Mouse (Mus musculus) layer of hippocampus, postnatal 10 days (tissue): Measurements from ENCODE around the gene Nfatc3. TPM values are rescaled to one million over a fixed set of nuclear protein-coding genes. Genes with fewer than 3 reads are reported as not detected.

Experiments
- total RNA-seq, 2 experiments: library from RNA; stranded (reverse); gene quantifications; 2 replicates each; pipeline ENCODE4 v1.2.3; 2021

Nfatc3 gene
- total RNA-seq, 2 experiments from 2014 or later, result 9.9 TPM

Other genes with a start within 250 kb of the Nfatc3 start
- gene Ranbp10, start 231.5 kb upstream of the Nfatc3 start, total RNA-seq, result 10 to 100 TPM; 23.6 to 25.0 TPM
- under 1 TPM; 0.33 to 0.53 TPM for gene Tsnaxip1, start 231.1 kb upstream of the Nfatc3 start, total RNA-seq
- gene Cenpt, start 205.6 kb upstream of the Nfatc3 start, total RNA-seq, result 10 to 100 TPM; 23.9 to 25.4 TPM
- 10 to 100 TPM; 32.1 to 34.2 TPM for gene Thap11, start 203.7 kb upstream of the Nfatc3 start, total RNA-seq
- 10 to 100 TPM; 23.3 to 42.6 TPM for gene Nutf2, start 198.3 kb upstream of the Nfatc3 start, total RNA-seq
- gene Edc4, start 178.0 kb upstream of the Nfatc3 start, total RNA-seq, result 10 to 100 TPM; 59.5 to 63.9 TPM
- 1 to 10 TPM in 1 of 2 experiments, under 1 TPM in 1; 0.66 to 1.5 TPM for gene Nrn1l, start 165.3 kb upstream of the Nfatc3 start, total RNA-seq
- gene Pskh1, start 158.4 kb upstream of the Nfatc3 start, total RNA-seq, result 1 to 10 TPM; 8.1 to 8.3 TPM
- gene Ctrl, start 125.0 kb upstream of the Nfatc3 start, total RNA-seq, result under 1 TPM; 0.85 to 0.91 TPM
- gene Psmb10, start 120.4 kb upstream of the Nfatc3 start, total RNA-seq, result 10 to 100 TPM; 70.2 to 82.5 TPM
- gene Lcat, start 115.5 kb upstream of the Nfatc3 start, total RNA-seq, result 10 to 100 TPM; 30.1 to 30.7 TPM
- gene Slc12a4, start 92.7 kb upstream of the Nfatc3 start, total RNA-seq, result 10 to 100 TPM; 28.3 to 32.2 TPM
- not detected for gene Dpep3, start 79.4 kb upstream of the Nfatc3 start, total RNA-seq
- gene Dus2, start 67.5 kb upstream of the Nfatc3 start, total RNA-seq, result 10 to 100 TPM; 20.9 to 21.5 TPM
- gene Dpep2nb, start 52.9 kb upstream of the Nfatc3 start, total RNA-seq, result not detected
- gene Ddx28, start 47.0 kb upstream of the Nfatc3 start, total RNA-seq, result 10 to 100 TPM; 12.7 to 14.7 TPM
- under 1 TPM in 1 of 2 experiments, not detected in 1; 0.29 TPM for gene Esrp2, start 78.1 kb downstream of the Nfatc3 start, total RNA-seq
- 10 to 100 TPM; 18.7 to 20.1 TPM for gene Pla2g15, start 91.6 kb downstream of the Nfatc3 start, total RNA-seq
- 10 to 100 TPM; 23.2 to 26.2 TPM for gene Slc7a6, start 110.0 kb downstream of the Nfatc3 start, total RNA-seq
- gene Slc7a6os, start 152.1 kb downstream of the Nfatc3 start, total RNA-seq, result 10 to 100 TPM; 30.4 to 32.3 TPM
- gene Prmt7, start 152.1 kb downstream of the Nfatc3 start, total RNA-seq, result 10 to 100 TPM; 40.3 to 44.7 TPM